Mouse (Mus musculus): Measurements from ENCODE around the gene Txnl4b.

DNA sequence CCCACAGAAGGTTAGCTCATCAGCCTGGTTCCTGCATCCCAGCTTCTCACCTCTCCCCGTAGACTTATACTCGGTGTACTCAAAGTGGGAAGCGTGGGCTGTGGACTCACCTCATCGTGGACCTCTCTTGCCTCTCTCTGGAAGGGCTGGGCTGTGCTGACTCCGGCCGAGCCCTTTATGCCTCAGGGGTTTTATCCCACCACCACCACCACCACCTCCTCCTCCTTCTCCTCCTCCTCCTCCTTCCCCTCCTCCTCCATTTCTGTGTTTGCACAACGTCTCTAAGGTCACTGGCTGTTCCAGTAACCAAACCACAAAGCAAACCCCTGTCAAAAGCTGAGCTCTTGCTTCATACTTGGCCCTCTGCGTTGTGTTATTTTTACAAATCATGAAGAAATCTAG lies 13.2 kb downstream of the Txnl4b start, which contains the start of gene Hp:
- no peak for TF ChIP-seq GATA1 (IDR thresholded peaks at IDR 0.05; ENCODE audit: low read depth, low read length)
- TF ChIP-seq ZKSCAN1 (IDR thresholded peaks at IDR 0.05; ENCODE audit: low read depth, low read length), result no peak
- no peak for TF ChIP-seq POLR2A (IDR thresholded peaks at IDR 0.05; ENCODE audit: control insufficient read depth in 1 of 2, insufficient read depth in 1 of 2, low read depth in 1 of 2, low read length in 2 of 2, poor library complexity in 1 of 2)

All from MEL (cell line).